Mouse (Mus musculus) forebrain, embryonic 13.5 days (tissue): ENCODE measurements around the gene Sept11. TPM values are rescaled to one million over a fixed set of nuclear protein-coding genes. Genes with fewer than 3 reads are reported as not detected.

Experiments used
- ATAC-seq: fragments of 200-750 bp; cut with Nextera tagmentation; 2 replicates; pipeline ENCODE4 v1.8.0; 2017
- H3K27ac ChIP-seq: fragments of 300-500 bp; sonication (generic); 2 replicates; pipeline ENCODE4 v1.5.1; 2015; ENCODE audit warnings: inconsistent platforms, mild to moderate bottlenecking, moderate library complexity
- H3K27me3 ChIP-seq: fragments of 300-500 bp; sonication (generic); 2 replicates; pipeline ENCODE4 v1.6.1; 2015; ENCODE audit warnings: mild to moderate bottlenecking, inconsistent platforms
- H3K36me3 ChIP-seq: fragments of 300-500 bp; sonication (generic); 2 replicates; pipeline ENCODE4 v1.6.1; 2015; ENCODE audit warnings: mild to moderate bottlenecking, inconsistent platforms; ENCODE audit not compliant: poor library complexity, severe bottlenecking
- H3K4me1 ChIP-seq: fragments of 300-500 bp; sonication (generic); 2 replicates; pipeline ENCODE4 v1.6.1; 2015; ENCODE audit warnings: inconsistent platforms
- H3K4me2 ChIP-seq: fragments of 300-500 bp; sonication (generic); 2 replicates; pipeline ENCODE4 v1.6.1; 2015; ENCODE audit warnings: inconsistent platforms, mild to moderate bottlenecking, moderate library complexity
- H3K4me3 ChIP-seq: fragments of 300-500 bp; sonication (generic); 2 replicates; pipeline ENCODE4 v1.5.1; 2015; ENCODE audit warnings: mild to moderate bottlenecking, inconsistent platforms
- H3K9ac ChIP-seq: fragments of 300-500 bp; sonication (generic); 2 replicates; pipeline ENCODE4 v1.6.1; 2015; ENCODE audit warnings: mild to moderate bottlenecking, inconsistent platforms
- H3K9me3 ChIP-seq: fragments of 300-500 bp; sonication (generic); replicated peaks from 2 replicates; pipeline ENCODE4 v1.6.1; 2016; ENCODE audit warnings: inconsistent platforms
- WGBS: fragments of 180-500 bp; shearing (Covaris S2); methylation state at CpG from one replicate; pipeline ENCODE4 v1.1.7; 2015; 5-methylcytosine and 5-hydroxymethylcytosine counted together
- polyA plus RNA-seq: library from polyadenylated mRNA; unstranded; fragments of >200 nt; fragmentation: Nextera tagmentation; extraction: Ambion mirVana; gene quantifications from 2 replicates; pipeline ENCODE4 v1.2.1, GENCODE M21; 2015

Gene Sept11
- polyA plus RNA-seq, 1 experiment from 2014 or later, result 201 TPM

DNA sequence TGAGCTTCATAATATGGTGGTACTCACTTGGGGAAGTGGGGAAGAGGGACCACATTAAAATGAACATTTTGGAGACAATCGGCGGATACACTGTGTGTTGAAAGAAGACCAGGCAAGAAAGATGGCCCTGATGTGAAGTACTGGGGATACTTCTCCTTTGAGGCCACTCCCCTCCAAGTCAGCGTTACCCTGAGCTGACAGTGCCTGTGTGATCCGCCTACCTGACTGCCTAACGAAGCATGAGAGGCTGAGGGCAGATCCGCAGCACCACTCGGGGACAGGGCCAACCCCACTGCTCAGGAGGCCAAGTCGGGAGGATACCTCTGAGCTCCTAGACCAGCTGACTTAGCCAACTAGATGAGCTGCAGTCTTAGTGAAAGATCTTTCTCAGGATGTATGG is 24.4 kb downstream of the Sept11 start:
- Histone ChIP-seq H3K4me2 (no peak overlapping the region), H3K36me3 (peaks cover under 1% of the 10 kb centered on the region; the same call in 1 of the 2 replicates), H3K27ac (no peak overlapping the region), H3K4me3 (no peak overlapping the region), H3K4me1 (peaks cover 33% of the 10 kb centered on the region), H3K27me3 (no peaks in the 10 kb centered on the region), H3K9me3 (no peaks in the 10 kb centered on the region), H3K9ac (no peak overlapping the region)
- WGBS, result 78% methylated on average over 8 of the region's 8 CpGs
- no peak for ATAC-seq

DNA sequence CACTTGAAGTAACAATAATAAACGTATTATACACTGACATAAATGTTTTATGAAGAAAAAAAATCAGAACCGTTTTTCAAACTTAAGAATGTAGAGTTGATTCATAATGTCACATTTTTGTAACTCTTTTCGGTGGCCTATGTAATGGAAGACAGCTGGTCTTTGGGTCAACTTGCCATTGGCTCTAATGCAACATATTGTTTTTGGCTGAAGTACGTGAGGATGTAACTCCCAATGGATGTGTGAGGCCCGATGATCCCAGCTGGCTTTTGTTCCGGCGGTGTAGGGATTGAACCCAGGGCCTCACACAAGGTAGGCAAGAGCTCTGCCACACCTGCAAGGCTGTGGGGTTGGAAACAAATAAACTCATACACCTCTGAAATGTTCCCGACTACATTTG is 28.4 kb downstream of the Sept11 start:
- H3K9me3 ChIP-seq, result no peaks in the 10 kb centered on the region
- no peaks in the 10 kb centered on the region for H3K27me3 ChIP-seq
- no peak overlapping the region for H3K9ac ChIP-seq
- no peaks in the 10 kb centered on the region for H3K36me3 ChIP-seq
- no peak overlapping the region for H3K4me2 ChIP-seq
- 89% methylated on average over 8 of the region's 8 CpGs for WGBS
- no peak overlapping the region for H3K27ac ChIP-seq
- H3K4me1 ChIP-seq, result peaks cover 51% of the 10 kb centered on the region
- ATAC-seq, result no peak
- H3K4me3 ChIP-seq, result no peak overlapping the region

DNA sequence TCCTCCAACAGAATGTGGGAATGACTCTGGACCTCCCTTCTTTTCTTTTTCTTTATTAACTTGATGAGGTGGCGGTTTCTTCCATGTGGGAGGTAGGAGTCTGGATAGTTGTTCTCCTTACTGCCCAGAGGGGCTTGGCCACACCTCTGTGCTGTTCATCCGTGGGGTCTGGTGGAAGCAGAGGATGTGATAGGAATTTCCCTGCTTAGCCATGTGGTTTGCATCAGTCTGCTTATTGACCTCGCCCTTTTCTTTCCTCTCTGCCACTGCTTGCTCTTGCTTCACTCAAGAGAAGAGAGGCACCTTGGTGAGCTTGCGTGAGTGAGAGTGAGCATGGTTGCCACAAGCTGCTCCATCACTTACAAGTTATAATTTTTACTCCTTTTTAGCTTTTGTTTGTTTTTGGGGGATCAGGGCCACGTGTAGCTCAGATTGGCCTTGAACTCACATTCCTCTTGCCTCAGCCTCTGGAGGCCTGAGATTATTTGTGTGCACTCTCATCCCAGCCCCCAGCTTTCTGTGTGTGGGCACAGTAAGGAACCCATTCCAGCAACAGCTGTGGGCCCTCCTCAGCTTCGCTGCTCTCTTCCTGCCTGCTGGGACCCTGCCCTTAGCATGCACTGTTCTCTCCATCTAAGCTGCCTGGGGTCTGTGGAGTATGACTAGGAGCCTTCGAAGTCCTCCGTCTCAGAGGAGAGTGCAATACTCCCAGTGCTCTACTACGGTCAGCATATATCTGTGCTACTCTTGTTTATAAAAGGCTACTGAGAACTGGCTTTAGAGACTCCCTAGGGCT is 31.0 kb downstream of the Sept11 start:
- ATAC-seq, result no peak
- peak overlapping the region; percentile 22; the same call in 1 of the 2 replicates for H3K27ac ChIP-seq
- no peak overlapping the region for H3K9ac ChIP-seq
- H3K27me3 ChIP-seq, result no peaks in the 10 kb centered on the region
- 61% methylated on average over 9 of the region's 9 CpGs for WGBS
- no peak overlapping the region for H3K4me2 ChIP-seq
- peaks cover 66% of the 10 kb centered on the region for H3K4me1 ChIP-seq
- H3K9me3 ChIP-seq, result no peaks in the 10 kb centered on the region
- no peaks in the 10 kb centered on the region for H3K36me3 ChIP-seq
- no peak overlapping the region for H3K4me3 ChIP-seq

DNA sequence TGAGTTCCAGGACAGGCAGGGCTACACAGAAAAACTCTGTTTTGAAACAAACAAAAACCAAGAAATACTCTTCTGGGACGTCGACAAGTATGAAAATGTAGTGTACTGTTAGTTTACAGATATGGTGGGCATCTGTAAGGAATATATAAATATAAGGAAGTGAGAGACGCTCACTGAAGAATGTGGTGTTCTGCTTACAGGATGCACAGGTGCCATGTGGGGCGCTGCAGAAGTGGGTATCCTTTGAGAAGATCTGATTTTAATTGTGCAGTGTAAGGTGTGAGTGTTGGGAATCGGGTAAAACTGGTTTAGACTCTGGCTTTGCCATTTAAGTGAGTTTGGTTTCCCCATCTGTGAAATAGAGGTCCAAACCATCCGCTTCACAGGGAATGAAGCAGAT is 32.1 kb downstream of the Sept11 start:
- no peaks in the 10 kb centered on the region for H3K9me3 ChIP-seq
- H3K9ac ChIP-seq, result no peak overlapping the region
- no peak overlapping the region for H3K4me3 ChIP-seq
- 86% methylated on average over 6 of the region's 6 CpGs for WGBS
- H3K27ac ChIP-seq, result peak overlapping the region; percentile 84
- H3K4me2 ChIP-seq, result no peak overlapping the region
- ATAC-seq, result no peak
- no peaks in the 10 kb centered on the region for H3K27me3 ChIP-seq
- H3K4me1 ChIP-seq, result peaks cover 77% of the 10 kb centered on the region
- no peaks in the 10 kb centered on the region for H3K36me3 ChIP-seq

DNA sequence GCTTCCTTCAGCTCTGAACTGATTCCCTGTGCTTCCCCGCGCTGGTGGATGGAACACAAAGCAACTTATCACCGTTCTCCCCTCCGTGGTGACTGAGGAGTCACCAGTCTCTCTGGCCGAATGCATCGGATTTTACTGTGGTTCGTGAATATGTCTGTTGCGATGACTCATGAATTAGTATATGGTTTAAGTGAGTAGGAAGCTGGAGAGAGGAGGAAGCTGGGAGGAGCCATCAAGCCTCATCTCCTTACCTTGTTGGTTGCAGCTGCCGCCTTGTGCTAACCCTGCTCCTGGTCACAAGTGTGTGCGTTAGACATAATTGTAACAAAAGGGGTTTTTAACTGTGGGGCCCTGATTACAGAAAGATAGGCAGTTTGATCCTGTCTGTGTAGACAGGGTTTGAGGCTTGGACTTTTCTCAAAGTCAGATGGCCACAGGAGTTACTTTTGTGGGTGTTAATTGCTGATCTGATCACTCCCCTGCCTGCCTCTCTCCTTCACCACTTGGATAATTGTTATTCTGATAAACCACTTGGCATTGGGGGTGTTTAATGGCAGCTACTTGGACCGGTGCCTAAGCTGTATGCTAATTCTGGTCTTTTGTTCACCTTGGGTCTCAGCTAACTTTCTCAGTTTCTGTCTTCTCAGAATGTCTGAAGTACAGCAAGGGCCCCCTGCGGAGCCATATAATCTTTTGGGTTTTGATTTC is 33.1 kb downstream of the Sept11 start:
- Histone ChIP-seq H3K27ac (peak overlapping the region; percentile 84), H3K4me1 (peaks cover 77% of the 10 kb centered on the region), H3K4me2 (peak overlapping the region; percentile 41), H3K27me3 (no peaks in the 10 kb centered on the region), H3K9me3 (no peaks in the 10 kb centered on the region), H3K36me3 (no peaks in the 10 kb centered on the region), H3K9ac (no peak overlapping the region), H3K4me3 (no peak overlapping the region)
- 26% methylated on average over 12 of the region's 12 CpGs for WGBS
- ATAC-seq, result peak; percentile 65

DNA sequence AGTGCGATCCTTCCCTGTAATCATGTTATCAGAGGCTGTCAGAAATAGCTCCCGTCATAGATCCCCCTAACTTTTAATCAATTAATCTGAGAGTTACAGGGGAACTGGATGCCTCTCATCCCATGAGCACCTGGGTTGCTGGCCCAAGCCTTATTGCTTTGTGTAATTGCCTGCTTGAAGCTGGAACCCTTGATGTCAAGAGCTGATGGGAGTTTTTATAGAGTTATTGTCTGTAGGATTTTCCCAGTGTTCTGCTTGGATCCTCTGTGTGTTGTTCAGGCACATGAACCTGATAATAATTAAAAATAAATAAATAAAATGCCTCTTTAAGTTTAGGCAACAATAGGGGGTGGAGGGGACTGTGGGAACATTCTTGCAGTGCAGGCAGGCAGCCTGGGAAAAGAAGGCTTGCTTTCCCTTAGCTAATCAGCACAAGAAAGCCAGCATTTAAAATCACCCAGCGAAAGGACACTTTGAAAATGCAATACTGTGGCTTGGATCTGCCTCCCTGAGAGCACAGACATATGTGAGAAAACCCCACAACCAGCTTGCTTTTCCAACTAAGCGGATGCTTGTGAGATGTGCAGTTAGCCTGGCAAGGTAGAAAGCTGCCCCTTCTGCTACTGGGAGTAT is 33.8 kb downstream of the Sept11 start:
- H3K27me3 ChIP-seq, result no peaks in the 10 kb centered on the region
- WGBS, result 2% methylated on average over 4 of the region's 4 CpGs
- H3K4me1 ChIP-seq, result peaks cover 84% of the 10 kb centered on the region
- no peak overlapping the region for H3K9ac ChIP-seq
- H3K27ac ChIP-seq, result peak overlapping the region; percentile 84
- peak; percentile 63 for ATAC-seq
- H3K36me3 ChIP-seq, result no peaks in the 10 kb centered on the region
- no peak overlapping the region for H3K4me3 ChIP-seq
- peak overlapping the region; percentile 41 for H3K4me2 ChIP-seq
- H3K9me3 ChIP-seq, result no peaks in the 10 kb centered on the region

DNA sequence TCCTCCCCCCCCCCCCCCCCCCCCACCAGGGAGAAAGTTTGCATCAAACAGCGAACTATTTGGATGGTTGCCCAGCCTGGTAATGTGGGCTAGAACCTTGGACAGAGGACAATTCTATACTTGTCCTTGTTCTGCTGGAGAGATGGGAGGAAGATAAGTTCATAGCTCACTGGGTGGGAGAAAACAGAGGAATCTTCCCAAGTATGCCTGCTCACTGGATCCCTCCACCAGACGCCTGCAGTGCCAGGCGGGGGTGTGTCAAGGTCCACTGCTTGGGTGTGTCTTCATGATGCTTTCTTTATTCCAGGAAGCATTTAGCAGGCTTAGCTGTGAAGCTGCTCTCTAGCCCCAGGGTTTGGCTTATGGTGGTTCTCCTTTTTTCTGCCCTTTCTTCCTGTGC is 34.5 kb downstream of the Sept11 start:
- 11% methylated on average over 3 of the region's 3 CpGs for WGBS
- no peak overlapping the region for H3K4me3 ChIP-seq
- H3K36me3 ChIP-seq, result no peaks in the 10 kb centered on the region
- no peaks in the 10 kb centered on the region for H3K27me3 ChIP-seq
- H3K9ac ChIP-seq, result peak overlapping the region; percentile 27; the same call in 1 of the 2 replicates
- peaks cover 91% of the 10 kb centered on the region for H3K4me1 ChIP-seq
- ATAC-seq, result peak; percentile 33; the same call in 1 of the 2 replicates
- H3K4me2 ChIP-seq, result peak overlapping the region; percentile 41
- H3K27ac ChIP-seq, result peak overlapping the region; percentile 84
- H3K9me3 ChIP-seq, result no peaks in the 10 kb centered on the region

DNA sequence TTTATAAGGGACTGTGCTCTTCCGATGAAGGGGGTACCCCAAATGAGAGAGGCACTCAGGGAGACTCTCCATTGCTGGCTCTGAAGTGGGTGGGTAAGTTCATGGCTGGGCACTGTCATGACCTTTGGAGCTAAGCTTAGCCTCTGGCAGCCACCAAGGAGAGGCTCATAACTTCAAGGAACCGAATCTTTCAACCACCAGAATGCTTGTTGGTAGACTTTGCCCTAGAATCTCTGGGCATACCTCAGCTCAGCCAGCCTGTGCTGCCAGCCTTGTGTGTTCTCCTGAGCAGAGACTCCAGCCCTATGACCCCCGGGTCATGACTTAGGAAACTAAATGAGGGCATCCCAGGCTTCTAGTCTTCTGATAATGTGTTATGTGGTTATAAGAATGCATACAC is 35.5 kb downstream of the Sept11 start:
- H3K36me3 ChIP-seq, result no peaks in the 10 kb centered on the region
- no peaks in the 10 kb centered on the region for H3K9me3 ChIP-seq
- 0 out of 2 replicates have a peak overlapping the region, but pooled peaks have one; percentile 41 for H3K4me2 ChIP-seq
- 75% methylated on average over 3 of the region's 3 CpGs for WGBS
- H3K9ac ChIP-seq, result no peak overlapping the region
- H3K4me1 ChIP-seq, result peaks cover 99% of the 10 kb centered on the region
- no peaks in the 10 kb centered on the region for H3K27me3 ChIP-seq
- ATAC-seq, result no peak
- peak overlapping the region; percentile 84 for H3K27ac ChIP-seq
- H3K4me3 ChIP-seq, result no peak overlapping the region

DNA sequence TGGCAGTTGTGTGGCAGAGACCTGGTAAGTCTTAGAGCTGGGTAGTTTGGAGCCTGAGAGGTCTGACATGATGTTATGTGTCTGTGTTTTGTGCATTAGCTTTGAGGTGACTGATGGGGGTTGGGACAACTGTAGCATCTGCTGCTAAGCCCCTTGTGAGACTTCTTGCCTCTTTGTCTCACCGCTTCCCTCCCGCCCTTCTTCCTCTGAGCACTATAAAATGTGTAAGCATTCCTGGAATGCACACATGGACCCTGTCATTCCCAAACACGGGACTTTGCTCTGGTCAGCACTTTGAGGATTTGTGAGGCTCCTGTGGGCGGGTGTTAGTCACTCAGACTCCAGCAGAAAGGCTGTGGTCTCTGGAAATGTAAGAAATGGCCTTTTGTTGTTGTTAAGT is 36.7 kb downstream of the Sept11 start:
- ATAC-seq, result no peak
- no peaks in the 10 kb centered on the region for H3K27me3 ChIP-seq
- H3K4me3 ChIP-seq, result no peak overlapping the region
- H3K9ac ChIP-seq, result no peak overlapping the region
- no peak overlapping the region for H3K27ac ChIP-seq
- H3K36me3 ChIP-seq, result no peaks in the 10 kb centered on the region
- 18% methylated on average over 4 of the region's 4 CpGs for WGBS
- H3K4me2 ChIP-seq, result no peak overlapping the region
- H3K4me1 ChIP-seq, result peaks cover 99% of the 10 kb centered on the region
- H3K9me3 ChIP-seq, result no peaks in the 10 kb centered on the region

DNA sequence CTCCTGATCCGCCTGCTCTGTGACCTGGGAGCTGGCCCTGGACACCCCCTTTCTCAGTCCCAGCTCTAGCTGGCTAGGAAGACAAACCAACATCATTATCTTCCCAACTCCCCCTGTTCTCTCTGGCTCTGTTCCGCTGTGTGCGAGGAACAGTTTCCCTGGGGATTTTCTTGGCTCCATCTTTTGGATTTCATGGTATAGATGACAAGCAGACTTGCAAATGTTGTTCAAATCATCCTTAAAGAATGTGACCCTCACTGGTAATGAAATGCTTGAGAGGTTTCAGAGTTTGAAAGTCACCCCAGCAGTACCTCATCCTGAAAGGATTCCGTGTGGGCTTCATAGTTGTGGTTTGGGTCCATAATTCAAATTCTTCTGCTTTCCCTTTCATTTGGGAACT is 38.2 kb downstream of the Sept11 start:
- no peaks in the 10 kb centered on the region for H3K36me3 ChIP-seq
- WGBS, result 78% methylated on average over 4 of the region's 4 CpGs
- H3K4me3 ChIP-seq, result no peak overlapping the region

DNA sequence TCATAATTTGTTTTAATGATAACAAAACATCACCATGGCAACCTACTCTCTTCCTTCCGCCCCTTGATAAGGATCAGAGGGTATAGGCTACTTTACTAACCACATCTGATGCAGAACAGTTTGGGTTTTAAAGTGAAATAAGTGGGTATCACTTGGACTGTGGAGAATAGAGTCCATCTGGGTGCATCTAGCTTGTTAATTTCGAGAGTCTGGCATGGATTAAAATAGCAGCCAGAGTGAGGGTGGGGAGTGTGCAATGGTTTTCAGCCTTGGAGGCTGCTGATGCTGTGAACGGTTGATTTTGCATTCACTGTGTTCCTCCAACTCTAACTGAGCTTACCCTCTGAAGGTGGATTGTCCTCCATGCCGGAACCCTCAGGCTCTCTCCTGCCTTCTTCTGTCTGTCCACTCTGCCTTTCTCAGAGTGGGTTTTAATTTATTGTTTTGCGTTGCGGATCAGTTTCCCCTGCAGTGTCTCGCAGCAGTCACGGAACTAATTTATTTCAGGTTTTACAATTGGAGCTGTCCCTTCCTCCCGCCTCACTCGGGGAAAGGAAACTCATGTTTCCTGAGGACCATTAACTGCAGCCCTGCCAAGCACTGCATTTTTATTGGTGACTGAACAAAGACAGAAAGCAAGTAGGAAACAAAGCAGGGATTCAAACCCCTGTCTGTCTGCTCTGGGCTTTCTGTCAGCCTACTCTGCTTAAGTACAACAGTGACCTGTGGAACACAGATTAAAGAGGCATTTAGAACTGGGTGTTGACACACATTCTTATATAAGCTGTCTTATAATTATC is 40.4 kb downstream of the Sept11 start:
- peaks cover 71% of the 10 kb centered on the region for H3K4me1 ChIP-seq
- H3K9me3 ChIP-seq, result no peaks in the 10 kb centered on the region; the same call in 1 of the 2 replicates
- peak overlapping the region; percentile 40; the same call in 1 of the 2 replicates for H3K9ac ChIP-seq
- peak overlapping the region; percentile 45 for H3K4me2 ChIP-seq
- WGBS, result 7% methylated on average over 10 of the region's 10 CpGs
- H3K27me3 ChIP-seq, result no peaks in the 10 kb centered on the region
- no peak overlapping the region for H3K4me3 ChIP-seq
- ATAC-seq, result peak; percentile 25
- peak overlapping the region; percentile 61 for H3K27ac ChIP-seq
- H3K36me3 ChIP-seq, result peaks cover 4% of the 10 kb centered on the region; the same call in 1 of the 2 replicates

More for the DNA sequence above, 38.2 kb downstream of the Sept11 start:
- Histone ChIP-seq H3K27me3 (no peaks in the 10 kb centered on the region), H3K9me3 (no peaks in the 10 kb centered on the region), H3K4me1 (peaks cover 85% of the 10 kb centered on the region), H3K27ac (no peak overlapping the region), H3K9ac (no peak overlapping the region), H3K4me2 (no peak overlapping the region)
- ATAC-seq, result no peak
